Mouse (Mus musculus): Measurements from ENCODE around the gene Sema4b. TPM values are rescaled to one million over a fixed set of nuclear protein-coding genes. Genes with fewer than 3 reads are reported as not detected.

Gene Sema4b
- total and polyA plus RNA-seq, 2 experiments from 2014 or later = 29.2 to 43.7 TPM

GRCm38 (mm10) chr7:80200588-80200945 lies 13.9 kb downstream of the Sema4b start:
- ATAC-seq (ENCODE audit: low FRiP score) (no peak), DNase-seq (ENCODE audit: low spot score) (no peak)
- H3K4me1 ChIP-seq (ENCODE audit: insufficient read depth, low read length) = peaks cover 22% of the 10 kb centered on the region
- H3K9ac ChIP-seq (replicated peaks; ENCODE audit: low read length, poor library complexity, severe bottlenecking) = no peak overlapping the region
- WGBS = 84% methylated on average over 6 of the region's 6 CpGs
- 0 out of 2 replicates have a peak, but pooled peaks cover 3% of the 10 kb centered on the region for H3K36me3 ChIP-seq (ENCODE audit: insufficient read depth, low read length)
- H3K9me3 ChIP-seq (ENCODE audit: low read length) = no peaks in the 10 kb centered on the region
- no peak overlapping the region for H3K4me2 ChIP-seq (ENCODE audit: low read depth, low read length, poor library complexity, severe bottlenecking)
- 0 out of 2 replicates have a peak, but pooled peaks have one; percentile 10 for TF ChIP-seq CTCF (IDR thresholded peaks at IDR 0.05)
- H3K27ac ChIP-seq (ENCODE audit: low read depth, low read length) = no peak overlapping the region
- H3K27me3 ChIP-seq (ENCODE audit: insufficient read depth, low read length) = no peaks in the 10 kb centered on the region
- H3K4me3 ChIP-seq (ENCODE audit: low read depth, low read length) = no peak overlapping the region

- Histone ChIP-seq H3K4me2 (ENCODE audit: low read depth, low read length, poor library complexity, severe bottlenecking) (no peak overlapping the region), H3K4me3 (ENCODE audit: low read depth, low read length) (no peak overlapping the region), H3K36me3 (ENCODE audit: insufficient read depth, low read length) (0 out of 2 replicates have a peak, but pooled peaks cover 3% of the 10 kb centered on the region), H3K4me1 (ENCODE audit: insufficient read depth, low read length) (peaks cover 22% of the 10 kb centered on the region), H3K9ac (replicated peaks; ENCODE audit: low read length, poor library complexity, severe bottlenecking) (0 out of 2 replicates have a peak overlapping the region, but pooled peaks have one; percentile 13), H3K9me3 (ENCODE audit: low read length) (no peaks in the 10 kb centered on the region), H3K27me3 (ENCODE audit: insufficient read depth, low read length) (no peaks in the 10 kb centered on the region), H3K27ac (ENCODE audit: low read depth, low read length) (no peak overlapping the region)
- DNase-seq (ENCODE audit: low spot score) (no peak), ATAC-seq (ENCODE audit: low FRiP score) (no peak)
- no peak for TF ChIP-seq CTCF (IDR thresholded peaks at IDR 0.05)
- WGBS = 76% methylated on average over 5 of the region's 5 CpGs
Measured at GRCm38 (mm10) chr7:80200963-80201539, 14.4 kb downstream of the Sema4b start.

- no peak overlapping the region; the same call in 1 of the 2 replicates for H3K27ac ChIP-seq (ENCODE audit: low read depth, low read length)
- no peak overlapping the region for H3K4me3 ChIP-seq (ENCODE audit: low read depth, low read length)
- TF ChIP-seq CTCF (IDR thresholded peaks at IDR 0.05) = no peak
- WGBS = 51% methylated on average over 15 of the region's 15 CpGs
- no peak overlapping the region for H3K4me2 ChIP-seq (ENCODE audit: low read depth, low read length, poor library complexity, severe bottlenecking)
- H3K9ac ChIP-seq (replicated peaks; ENCODE audit: low read length, poor library complexity, severe bottlenecking) = no peak overlapping the region
- H3K27me3 ChIP-seq (ENCODE audit: insufficient read depth, low read length) = no peaks in the 10 kb centered on the region
- ATAC-seq (ENCODE audit: low FRiP score) = no peak
- H3K36me3 ChIP-seq (ENCODE audit: insufficient read depth, low read length) = 0 out of 2 replicates have a peak, but pooled peaks cover 3% of the 10 kb centered on the region
- H3K9me3 ChIP-seq (ENCODE audit: low read length) = no peaks in the 10 kb centered on the region
- H3K4me1 ChIP-seq (ENCODE audit: insufficient read depth, low read length) = peaks cover 22% of the 10 kb centered on the region
- peak; percentile 67 for DNase-seq (ENCODE audit: low spot score)
Measured at GRCm38 (mm10) chr7:80201888-80202540, 15.4 kb downstream of the Sema4b start.

- no peak overlapping the region for H3K27ac ChIP-seq (ENCODE audit: low read depth, low read length)
- peaks cover 17% of the 10 kb centered on the region for H3K4me1 ChIP-seq (ENCODE audit: insufficient read depth, low read length)
- H3K36me3 ChIP-seq (ENCODE audit: insufficient read depth, low read length) = 0 out of 2 replicates have a peak, but pooled peaks cover 3% of the 10 kb centered on the region
- H3K4me2 ChIP-seq (ENCODE audit: low read depth, low read length, poor library complexity, severe bottlenecking) = no peak overlapping the region
- ATAC-seq (ENCODE audit: low FRiP score) (no peak), DNase-seq (ENCODE audit: low spot score) (no peak)
- 0 out of 2 replicates have a peak overlapping the region, but pooled peaks have one; percentile 39 for H3K9ac ChIP-seq (replicated peaks; ENCODE audit: low read length, poor library complexity, severe bottlenecking)
- no peaks in the 10 kb centered on the region for H3K27me3 ChIP-seq (ENCODE audit: insufficient read depth, low read length)
- WGBS = 79% methylated on average over 5 of the region's 5 CpGs
- H3K9me3 ChIP-seq (ENCODE audit: low read length) = no peaks in the 10 kb centered on the region
- H3K4me3 ChIP-seq (ENCODE audit: low read depth, low read length) = no peak overlapping the region
- TF ChIP-seq CTCF (IDR thresholded peaks at IDR 0.05) = no peak
Measured at GRCm38 (mm10) chr7:80202961-80203360, 16.3 kb downstream of the Sema4b start.

- no peak overlapping the region for H3K9ac ChIP-seq (replicated peaks; ENCODE audit: low read length, poor library complexity, severe bottlenecking)
- no peak overlapping the region for H3K4me2 ChIP-seq (ENCODE audit: low read depth, low read length, poor library complexity, severe bottlenecking)
- peak; percentile 39 for DNase-seq (ENCODE audit: low spot score)
- no peak for TF ChIP-seq CTCF (IDR thresholded peaks at IDR 0.05)
- H3K9me3 ChIP-seq (ENCODE audit: low read length) = no peaks in the 10 kb centered on the region
- ATAC-seq (ENCODE audit: low FRiP score) = no peak
- H3K27ac ChIP-seq (ENCODE audit: low read depth, low read length) = no peak overlapping the region
- 37% methylated on average over 12 of the region's 12 CpGs for WGBS
- H3K4me3 ChIP-seq (ENCODE audit: low read depth, low read length) = no peak overlapping the region
- peaks cover 17% of the 10 kb centered on the region for H3K4me1 ChIP-seq (ENCODE audit: insufficient read depth, low read length)
- H3K27me3 ChIP-seq (ENCODE audit: insufficient read depth, low read length) = no peaks in the 10 kb centered on the region
- H3K36me3 ChIP-seq (ENCODE audit: insufficient read depth, low read length) = 0 out of 2 replicates have a peak, but pooled peaks cover 3% of the 10 kb centered on the region
Measured at GRCm38 (mm10) chr7:80203638-80204096, 17.0 kb downstream of the Sema4b start.

GRCm38 (mm10) chr7:80204362-80204761 lies 17.7 kb downstream of the Sema4b start:
- Histone ChIP-seq H3K27ac (ENCODE audit: low read depth, low read length) (no peak overlapping the region), H3K4me3 (ENCODE audit: low read depth, low read length) (no peak overlapping the region), H3K9me3 (ENCODE audit: low read length) (no peaks in the 10 kb centered on the region), H3K4me2 (ENCODE audit: low read depth, low read length, poor library complexity, severe bottlenecking) (no peak overlapping the region), H3K9ac (replicated peaks; ENCODE audit: low read length, poor library complexity, severe bottlenecking) (no peak overlapping the region), H3K4me1 (ENCODE audit: insufficient read depth, low read length) (peaks cover 14% of the 10 kb centered on the region), H3K27me3 (ENCODE audit: insufficient read depth, low read length) (no peaks in the 10 kb centered on the region), H3K36me3 (ENCODE audit: insufficient read depth, low read length) (0 out of 2 replicates have a peak, but pooled peaks cover 3% of the 10 kb centered on the region)
- ATAC-seq (ENCODE audit: low FRiP score) (no peak), DNase-seq (ENCODE audit: low spot score) (no peak)
- TF ChIP-seq CTCF (IDR thresholded peaks at IDR 0.05) = no peak
- 83% methylated on average over 4 of the region's 4 CpGs for WGBS

All from midbrain, postnatal 0 days (tissue).